Mouse (Mus musculus) MEL (cell line): ENCODE measurements around the gene V1rd19. TPM values are rescaled to one million over a fixed set of nuclear protein-coding genes. Genes with fewer than 3 reads are reported as not detected.

ENCODE experiments used
- DNase-seq: peaks from one replicate; pipeline ENCODE4 v3.0.0; 2011; ENCODE audit warnings: low read depth, low spot score
- H3K27ac ChIP-seq: 2 replicates; pipeline ENCODE4 v1.5.1; 2012; ENCODE audit warnings: low read depth, mild to moderate bottlenecking, control low read depth, low read length, moderate library complexity; ENCODE audit not compliant: control insufficient read depth
- H3K27me3 ChIP-seq, 2 experiments: fragments of 150-350 bp in 1 of 2; sonication (generic) in 1 of 2; 2 replicates each; pipeline ENCODE4 v1.6.1; 2012; ENCODE audit warnings: low read length in 2 of 2, mild to moderate bottlenecking in 2 of 2, improper control_type of control experiment in 1 of 2, moderate library complexity in 1 of 2; ENCODE audit not compliant: insufficient read depth in 2 of 2, control insufficient read depth in 1 of 2
- H3K36me3 ChIP-seq, 2 experiments: 2 replicates each; pipeline ENCODE4 v1.6.1; 2012 to 2014; ENCODE audit warnings: low read length in 2 of 2, improper control_type of control experiment in 1 of 2, inconsistent platforms in 1 of 2, mild to moderate bottlenecking in 1 of 2; ENCODE audit not compliant: insufficient read depth in 2 of 2, control insufficient read depth in 1 of 2
- H3K4me1 ChIP-seq, 2 experiments: fragments of 150-350 bp in 1 of 2; sonication (generic) in 1 of 2; 2 replicates each; pipeline ENCODE4 v1.6.1; 2012; ENCODE audit warnings: low read length in 2 of 2, improper control_type of control experiment in 1 of 2, mild to moderate bottlenecking in 1 of 2; ENCODE audit not compliant: insufficient read depth in 2 of 2, control insufficient read depth in 1 of 2
- H3K4me3 ChIP-seq, 2 experiments: fragments of 150-350 bp in 1 of 2; sonication (generic) in 1 of 2; 2 replicates each; pipeline ENCODE4 v1.5.1; 2012; ENCODE audit warnings: low read depth in 2 of 2, low read length in 2 of 2, mild to moderate bottlenecking in 2 of 2, moderate library complexity in 2 of 2, control low read depth in 1 of 2, improper control_type of control experiment in 1 of 2; ENCODE audit not compliant: control insufficient read depth in 1 of 2, insufficient read depth in 1 of 2
- H3K79me2 ChIP-seq: 2 replicates; pipeline ENCODE4 v1.6.1; 2012; ENCODE audit warnings: mild to moderate bottlenecking, low read length, moderate library complexity; ENCODE audit not compliant: control insufficient read depth, poor library complexity, insufficient read depth
- H3K9ac ChIP-seq: 2 replicates; pipeline ENCODE4 v1.6.1; 2012; ENCODE audit warnings: low read depth, mild to moderate bottlenecking, control low read depth, low read length, moderate library complexity; ENCODE audit not compliant: control insufficient read depth, poor library complexity, severe bottlenecking
- H3K9me3 ChIP-seq: fragments of 150-350 bp; sonication (generic); replicated peaks from 2 replicates; pipeline ENCODE4 v1.6.1; 2012; ENCODE audit warnings: mild to moderate bottlenecking, low read length, improper control_type of control experiment, moderate library complexity; ENCODE audit not compliant: insufficient read depth
- CHD1 ChIP-seq: IDR thresholded peaks from 2 replicates; pipeline ENCODE4 v1.6.1; 2012; ENCODE audit warnings: low read depth, mild to moderate bottlenecking, inconsistent platforms, low read length, improper control_type of control experiment
- CHD2 ChIP-seq: IDR thresholded peaks from 2 replicates; pipeline ENCODE4 v1.6.1; 2011; ENCODE audit warnings: low read length, improper control_type of control experiment
- GATA1 ChIP-seq: IDR thresholded peaks from 2 replicates; pipeline ENCODE4 v1.6.1; 2011; ENCODE audit warnings: low read depth, low read length, improper control_type of control experiment
- HCFC1 ChIP-seq: IDR thresholded peaks from 2 replicates; pipeline ENCODE4 v1.6.1; 2012; ENCODE audit warnings: low read depth, mild to moderate bottlenecking, inconsistent platforms, low read length, improper control_type of control experiment, moderate library complexity
- JUND ChIP-seq: IDR thresholded peaks from 2 replicates; pipeline ENCODE4 v1.6.1; 2011; ENCODE audit warnings: low read depth, mild to moderate bottlenecking, improper control_type of control experiment, low read length
- KAT2A ChIP-seq: conservative IDR thresholded peaks from 2 replicates; pipeline ENCODE4 v1.6.1; 2012; ENCODE audit warnings: low read depth, low read length, improper control_type of control experiment, inconsistent platforms
- MAFK ChIP-seq: IDR thresholded peaks from 2 replicates; pipeline ENCODE4 v1.6.1; 2011; ENCODE audit warnings: low read depth, mild to moderate bottlenecking, low read length, improper control_type of control experiment, borderline replicate concordance
- MAZ ChIP-seq: IDR thresholded peaks from 2 replicates; pipeline ENCODE4 v1.6.1; 2012; ENCODE audit warnings: low read depth, mild to moderate bottlenecking, inconsistent platforms, low read length, improper control_type of control experiment
- MXI1 ChIP-seq: IDR thresholded peaks from 2 replicates; pipeline ENCODE4 v1.6.1; 2011; ENCODE audit warnings: mild to moderate bottlenecking, low read depth, low read length, improper control_type of control experiment
- NRF1 ChIP-seq: IDR thresholded peaks from 2 replicates; pipeline ENCODE4 v1.6.1; 2014; ENCODE audit warnings: low read depth, mild to moderate bottlenecking, inconsistent platforms, low read length, improper control_type of control experiment, moderate library complexity; ENCODE audit not compliant: poor library complexity, insufficient read depth, severe bottlenecking
- POLR2AphosphoS2 ChIP-seq: IDR thresholded peaks from 2 replicates; pipeline ENCODE4 v1.6.1; 2011; ENCODE audit warnings: low read length, improper control_type of control experiment
- RCOR1 ChIP-seq: IDR thresholded peaks from 2 replicates; pipeline ENCODE4 v1.6.1; 2012; ENCODE audit warnings: low read depth, mild to moderate bottlenecking, inconsistent platforms, low read length, improper control_type of control experiment
- SIN3A ChIP-seq: IDR thresholded peaks from 2 replicates; pipeline ENCODE4 v1.6.1; 2012; ENCODE audit warnings: low read length, improper control_type of control experiment, inconsistent platforms
- TAL1 ChIP-seq: IDR thresholded peaks from 2 replicates; pipeline ENCODE4 v1.6.1; 2012; ENCODE audit warnings: mild to moderate bottlenecking, inconsistent platforms, low read length, moderate library complexity, mixed read lengths
- UBTF ChIP-seq: IDR thresholded peaks from 2 replicates; pipeline ENCODE4 v1.6.1; 2012; ENCODE audit warnings: low read depth, mild to moderate bottlenecking, inconsistent platforms, low read length, improper control_type of control experiment, moderate library complexity, borderline replicate concordance; ENCODE audit not compliant: insufficient read depth
- USF2 ChIP-seq, 2 experiments: IDR thresholded peaks; 2 replicates each; pipeline ENCODE4 v1.6.1; 2011 to 2012; ENCODE audit warnings: improper control_type of control experiment in 2 of 2, low read length in 2 of 2, borderline replicate concordance in 1 of 2, inconsistent platforms in 1 of 2, low read depth in 1 of 2, mild to moderate bottlenecking in 1 of 2; ENCODE audit not compliant: insufficient read depth in 1 of 2
- polyA plus RNA-seq, 2 experiments: library from polyadenylated mRNA; stranded (reverse) in 1 of 2; unstranded in 1 of 2; fragments of >175 nt in 1 of 2; fragments of >200 nt in 1 of 2; gene quantifications; 2 replicates each; pipeline versions ENCODE4 v1.2.1 to v1.2.4; 2012; ENCODE audit warnings: low replicate concordance in 2 of 2, low read depth in 1 of 2; ENCODE audit not compliant: insufficient read length in 2 of 2, insufficient read depth in 1 of 2, missing spikeins in 1 of 2
- total RNA-seq: library from RNA; depleted of rRNA; stranded (reverse); fragments of 300-350 nt; gene quantifications from 2 replicates; pipeline ENCODE4 v1.2.3, GENCODE M21; 2012; rRNA removed

The V1rd19 gene
- total and polyA plus RNA-seq, 3 experiments: not detected

GRCm38 (mm10) chr7:24052660-24053304 is 51.3 kb downstream of the V1rd19 start, which contains the start of gene Vmn1r183:
Gene Vmn1r183, plus strand, starts transcription at chr7:24053254.
- H3K36me3 ChIP-seq: no peaks in the 10 kb centered on the region
- no peak within 1 kb of the TSS for H3K4me3 ChIP-seq
- no peak within 1 kb of the TSS for H3K9ac ChIP-seq
- H3K9me3 ChIP-seq: no peaks in the 10 kb centered on the region
- H3K27me3 ChIP-seq: no peaks in the 10 kb centered on the region
- no peak for DNase-seq
- TF ChIP-seq HCFC1: no peak
- TF ChIP-seq MAZ: no peak
- TF ChIP-seq GATA1: no peak
- no peak for TF ChIP-seq POLR2AphosphoS2
- TF ChIP-seq USF2 (IDR thresholded peaks at IDR 0.05; ENCODE audit: borderline replicate concordance in 1 of 2, insufficient read depth in 1 of 2, low read depth in 1 of 2, low read length in 2 of 2): no peak
- TF ChIP-seq NRF1: no peak
- TF ChIP-seq MAFK: no peak
- no peak for TF ChIP-seq RCOR1
- TF ChIP-seq JUND: no peak
- TF ChIP-seq TAL1: no peak
- no peak for TF ChIP-seq UBTF
- TF ChIP-seq MXI1: no peak
- TF ChIP-seq CHD2: no peak
- no peak for TF ChIP-seq SIN3A
- TF ChIP-seq KAT2A: no peak
- TF ChIP-seq CHD1: no peak
- no peak within 1 kb of the TSS for H3K27ac ChIP-seq
- no peaks in the 10 kb centered on the region for H3K79me2 ChIP-seq
- no peaks in the 10 kb centered on the region for H3K4me1 ChIP-seq

Other genes starting within 250 kb of the V1rd19 start
- gene Vmn1r174, start 249.4 kb upstream of the V1rd19 start, total RNA-seq: not detected in 2 replicates
- not detected for gene Vmn1r174, start 249.4 kb upstream of the V1rd19 start, polyA plus RNA-seq
- gene Vmn1r175, start 191.0 kb upstream of the V1rd19 start, total RNA-seq: not detected in 2 replicates
- gene Vmn1r175, start 191.0 kb upstream of the V1rd19 start, polyA plus RNA-seq: not detected
- gene Vmn1r176, start 164.3 kb upstream of the V1rd19 start, total RNA-seq: not detected in 2 replicates
- gene Vmn1r176, start 164.3 kb upstream of the V1rd19 start, polyA plus RNA-seq: not detected
- not detected in 2 replicates for gene Vmn1r177, start 135.2 kb upstream of the V1rd19 start, total RNA-seq
- gene Vmn1r177, start 135.2 kb upstream of the V1rd19 start, polyA plus RNA-seq: not detected
- not detected in 2 replicates for gene Vmn1r178, start 109.7 kb upstream of the V1rd19 start, total RNA-seq
- gene Vmn1r178, start 109.7 kb upstream of the V1rd19 start, polyA plus RNA-seq: not detected
- gene Vmn1r179, start 74.7 kb upstream of the V1rd19 start, total RNA-seq: not detected in 2 replicates
- gene Vmn1r179, start 74.7 kb upstream of the V1rd19 start, polyA plus RNA-seq: not detected
- not detected in 2 replicates for gene Vmn1r180, start 51.1 kb upstream of the V1rd19 start, total RNA-seq
- gene Vmn1r180, start 51.1 kb upstream of the V1rd19 start, polyA plus RNA-seq: not detected
- not detected in 2 replicates for gene Vmn1r181, start 27.1 kb upstream of the V1rd19 start, total RNA-seq
- not detected for gene Vmn1r181, start 27.1 kb upstream of the V1rd19 start, polyA plus RNA-seq
- gene Vmn1r183, start 51.6 kb downstream of the V1rd19 start, total RNA-seq: not detected in 2 replicates
- gene Vmn1r183, start 51.6 kb downstream of the V1rd19 start, polyA plus RNA-seq: under 1 TPM in 1 of 2 experiments, not detected in 1; 0.03 TPM
- gene Zfp180, start 80.2 kb downstream of the V1rd19 start, total RNA-seq: 20.7 and 21.9 TPM in 2 replicates
- 10 to 100 TPM in 1 of 2 experiments, not detected in 1; 21.6 TPM for gene Zfp180, start 80.2 kb downstream of the V1rd19 start, polyA plus RNA-seq
- gene Zfp112, start 110.6 kb downstream of the V1rd19 start, total RNA-seq: 0.50 and 0.59 TPM in 2 replicates
- under 1 TPM in 1 of 2 experiments, not detected in 1; 0.84 TPM for gene Zfp112, start 110.6 kb downstream of the V1rd19 start, polyA plus RNA-seq
- 4.2 and 6.2 TPM in 2 replicates for gene Zfp235, start 132.5 kb downstream of the V1rd19 start, total RNA-seq
- 1 to 10 TPM in 1 of 2 experiments, not detected in 1; 4.5 TPM for gene Zfp235, start 132.5 kb downstream of the V1rd19 start, polyA plus RNA-seq
- gene Zfp114, start 173.4 kb downstream of the V1rd19 start, total RNA-seq: not detected in 2 replicates
- gene Zfp114, start 173.4 kb downstream of the V1rd19 start, polyA plus RNA-seq: not detected
- gene Zfp111, start 209.8 kb downstream of the V1rd19 start, total RNA-seq: not detected in 2 replicates
- not detected for gene Zfp111, start 209.8 kb downstream of the V1rd19 start, polyA plus RNA-seq
- not detected in 2 replicates for gene Zfp109, start 235.9 kb downstream of the V1rd19 start, total RNA-seq
- gene Zfp109, start 235.9 kb downstream of the V1rd19 start, polyA plus RNA-seq: not detected